Mouse (Mus musculus) C2C12 (cell line): ENCODE measurements at regions not wholly inside any gene's neighbourhood (a gene's known extent, or its start where the extent isn't known, plus 50 kb on each side); places are given as distances from the start of the nearest gene placed in this dataset.

Experiments
- H3K27me3 ChIP-seq: one replicate; pipeline ENCODE4 v1.6.1; 2011; ENCODE audit not compliant: control insufficient read depth, insufficient read depth, insufficient read length
- H3K36me3 ChIP-seq: one replicate; pipeline ENCODE4 v1.6.1; 2011; ENCODE audit not compliant: control insufficient read depth, insufficient read depth
- H3K4me3 ChIP-seq: one replicate; pipeline ENCODE4 v1.5.1; 2011; ENCODE audit warnings: mild to moderate bottlenecking, control low read depth; ENCODE audit not compliant: poor library complexity, insufficient read depth, severe bottlenecking
- H3K79me2 ChIP-seq: one replicate; pipeline ENCODE4 v1.6.1; 2011; ENCODE audit not compliant: control insufficient read depth, insufficient read depth
- H3K79me3 ChIP-seq: one replicate; pipeline ENCODE4 v1.6.1; 2011; ENCODE audit warnings: low read depth, control low read depth
- H3ac ChIP-seq: one replicate; pipeline ENCODE3; 2011; ENCODE audit warnings: low read depth; ENCODE audit not compliant: control insufficient read depth, insufficient read length
- CEBPB ChIP-seq: IDR thresholded peaks from one replicate; pipeline ENCODE4 v1.6.1; 2011; ENCODE audit warnings: low read depth, mild to moderate bottlenecking, control low read depth, moderate library complexity
- CTCF ChIP-seq: IDR thresholded peaks from one replicate; pipeline ENCODE4 v1.5.1; 2011; ENCODE audit not compliant: control insufficient read depth, insufficient read depth, insufficient read length
- FOSL1 ChIP-seq: IDR thresholded peaks from one replicate; pipeline ENCODE4 v1.8.0; 2011; ENCODE audit warnings: mild to moderate bottlenecking, low read length; ENCODE audit not compliant: poor library complexity, insufficient read depth, severe bottlenecking
- MAX ChIP-seq: IDR thresholded peaks from one replicate; pipeline ENCODE4 v1.6.1; 2011; ENCODE audit warnings: mild to moderate bottlenecking, control low read depth
- MYOD1 ChIP-seq: IDR thresholded peaks from one replicate; pipeline ENCODE4 v1.6.1; 2011; ENCODE audit warnings: low read depth; ENCODE audit not compliant: control insufficient read depth, insufficient read length
- MYOG ChIP-seq: IDR thresholded peaks from one replicate; pipeline ENCODE4 v1.6.1; 2011; ENCODE audit not compliant: control insufficient read depth, insufficient read length; ENCODE audit errors: extremely low read depth
- USF1 ChIP-seq: IDR thresholded peaks from one replicate; pipeline ENCODE4 v1.6.1; 2011; ENCODE audit warnings: low read depth, mild to moderate bottlenecking, control low read depth, moderate library complexity

GRCm38 (mm10) chr2:45707026-45707425 is 589.8 kb upstream of the Zeb2 start:
- TF ChIP-seq MYOG (no peak), MAX (no peak), CEBPB (no peak), FOSL1 (no peak), USF1 (no peak), CTCF (no peak), MYOD1 (no peak)
- Histone ChIP-seq H3K27me3 (no peaks in the 10 kb centered on the region), H3K79me2 (no peaks in the 10 kb centered on the region), H3K4me3 (no peak overlapping the region), H3K36me3 (no peaks in the 10 kb centered on the region), H3K79me3 (no peaks in the 10 kb centered on the region), H3ac (no peak overlapping the region)

- Histone ChIP-seq H3K27me3 (no peaks in the 10 kb centered on the region), H3K79me2 (no peaks in the 10 kb centered on the region), H3K4me3 (no peak overlapping the region), H3ac (no peak overlapping the region), H3K36me3 (no peaks in the 10 kb centered on the region), H3K79me3 (no peaks in the 10 kb centered on the region)
- TF ChIP-seq MAX (no peak), FOSL1 (no peak), CEBPB (no peak), MYOD1 (no peak), USF1 (no peak), CTCF (no peak), MYOG (no peak)
Measured at GRCm38 (mm10) chr2:45702511-45702910, 585.3 kb upstream of the Zeb2 start.

GRCm38 (mm10) chr2:45700578-45700977 is 583.4 kb upstream of the Zeb2 start:
- TF ChIP-seq FOSL1 (no peak), CTCF (no peak), MAX (no peak), MYOG (no peak), CEBPB (no peak), MYOD1 (no peak), USF1 (no peak)
- H3K79me2 ChIP-seq = no peaks in the 10 kb centered on the region
- no peaks in the 10 kb centered on the region for H3K27me3 ChIP-seq
- H3K79me3 ChIP-seq = no peaks in the 10 kb centered on the region
- H3K36me3 ChIP-seq = no peaks in the 10 kb centered on the region
- H3ac ChIP-seq = no peak overlapping the region
- H3K4me3 ChIP-seq = no peak overlapping the region

- Histone ChIP-seq H3K27me3 (no peaks in the 10 kb centered on the region), H3K79me3 (no peaks in the 10 kb centered on the region), H3K36me3 (no peaks in the 10 kb centered on the region), H3K4me3 (no peak overlapping the region), H3K79me2 (no peaks in the 10 kb centered on the region), H3ac (no peak overlapping the region)
- no peak for TF ChIP-seq FOSL1
- TF ChIP-seq CEBPB = no peak
- no peak for TF ChIP-seq CTCF
- no peak for TF ChIP-seq USF1
- TF ChIP-seq MYOD1 = no peak
- no peak for TF ChIP-seq MAX
- no peak for TF ChIP-seq MYOG
Measured at GRCm38 (mm10) chr2:45693291-45694020, 576.3 kb upstream of the Zeb2 start.

- no peak overlapping the region for H3K4me3 ChIP-seq
Measured at GRCm38 (mm10) chr2:45692819-45693218, 575.6 kb upstream of the Zeb2 start.

GRCm38 (mm10) chr2:45688996-45689395 is 571.8 kb upstream of the Zeb2 start:
- no peak for TF ChIP-seq MYOG
- TF ChIP-seq USF1 = no peak
- no peak for TF ChIP-seq FOSL1
- no peak for TF ChIP-seq MAX
- no peak for TF ChIP-seq CTCF
- no peak for TF ChIP-seq MYOD1
- TF ChIP-seq CEBPB = no peak

More at GRCm38 (mm10) chr2:45692819-45693218, 575.6 kb upstream of the Zeb2 start:
- Histone ChIP-seq H3K79me3 (no peaks in the 10 kb centered on the region), H3ac (no peak overlapping the region), H3K36me3 (no peaks in the 10 kb centered on the region), H3K79me2 (no peaks in the 10 kb centered on the region), H3K27me3 (no peaks in the 10 kb centered on the region)
- TF ChIP-seq MAX = no peak
- TF ChIP-seq USF1 = no peak
- no peak for TF ChIP-seq MYOG
- no peak for TF ChIP-seq CEBPB
- no peak for TF ChIP-seq CTCF
- TF ChIP-seq MYOD1 = no peak
- no peak for TF ChIP-seq FOSL1

More at GRCm38 (mm10) chr2:45688996-45689395, 571.8 kb upstream of the Zeb2 start:
- no peaks in the 10 kb centered on the region for H3K27me3 ChIP-seq
- no peak overlapping the region for H3ac ChIP-seq
- H3K79me3 ChIP-seq = no peaks in the 10 kb centered on the region
- H3K36me3 ChIP-seq = no peaks in the 10 kb centered on the region
- H3K4me3 ChIP-seq = no peak overlapping the region
- no peaks in the 10 kb centered on the region for H3K79me2 ChIP-seq
